Mouse (Mus musculus): ENCODE results near the gene Abat.

DNA sequence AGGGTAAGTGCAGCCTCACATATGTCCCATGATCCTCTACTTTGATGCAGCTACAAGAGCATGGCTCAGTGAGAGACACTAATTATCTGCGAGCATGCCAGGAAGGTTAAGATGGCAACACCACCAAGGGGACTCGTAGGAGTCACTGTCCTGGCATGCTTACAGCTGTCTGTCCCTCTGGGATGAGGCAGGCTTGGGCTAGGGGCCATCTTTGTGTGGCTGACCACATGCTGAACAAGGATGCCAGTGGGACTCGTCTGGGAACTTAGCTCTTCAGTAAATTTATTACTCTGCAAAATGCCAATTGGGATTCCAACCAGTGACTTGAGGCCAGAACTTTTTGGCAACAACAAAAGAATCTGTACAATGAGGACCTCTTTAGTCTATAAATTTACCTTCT, 62.9 kb downstream of the Abat start:
- TF ChIP-seq CTCF (IDR thresholded peaks at IDR 0.05; ENCODE audit: extremely low read depth, insufficient read depth, insufficient read length, insufficient replicate concordance) (no peak), POLR2A (IDR thresholded peaks at IDR 0.05; ENCODE audit: low read depth, low read length) (no peak)

All from spleen, adult 2 months (tissue).